Mouse (Mus musculus): Measurements from ENCODE around the gene Gm43638.
A peak's percentile ranks its signal among the peaks of the same experiment; 100 is the strongest.
"Not testable (repeated sequence)": the region's sequence is repeated elsewhere in the genome, so short reads cannot be mapped to it uniquely, and the experiment has no call there.

The Gm43638 gene

GRCm38 (mm10) chr5:87486706-87487105 lies at the start of gene Gm43638:
Gene Gm43638, minus strand, starts transcription at chr5:87486806.
- DNase-seq, result not testable (repeated sequence)

- DNase-seq, result peak; percentile 8
Observed at GRCm38 (mm10) chr5:87535994-87536644, 49.5 kb upstream of the Gm43638 start.

- no peak for DNase-seq
Observed at GRCm38 (mm10) chr5:87532288-87532687, 45.7 kb upstream of the Gm43638 start.

GRCm38 (mm10) chr5:87523561-87523960 lies 37.0 kb upstream of the Gm43638 start:
- DNase-seq, result not testable (repeated sequence)

GRCm38 (mm10) chr5:87505776-87506458 lies 19.3 kb upstream of the Gm43638 start:
- no peak for DNase-seq

GRCm38 (mm10) chr5:87502687-87503086 lies 16.1 kb upstream of the Gm43638 start:
- DNase-seq, result no peak

GRCm38 (mm10) chr5:87499341-87499740 lies 12.7 kb upstream of the Gm43638 start:
- DNase-seq, result no peak

GRCm38 (mm10) chr5:87498936-87499335 lies 12.3 kb upstream of the Gm43638 start:
- DNase-seq, result no peak

- DNase-seq, result no peak
Observed at GRCm38 (mm10) chr5:87490771-87491170, 4.2 kb upstream of the Gm43638 start, which contains the start of gene Ugt2a1. Gene Ugt2a1, minus strand, starts transcription at chr5:87490871.

- no peak for DNase-seq
Observed at GRCm38 (mm10) chr5:87482160-87482559, 4.4 kb downstream of the Gm43638 start, which contains the start of gene Ugt2a2. Gene Ugt2a2, minus strand, starts transcription at chr5:87482260.

- DNase-seq, result no peak
Observed at GRCm38 (mm10) chr5:87458810-87459209, 27.8 kb downstream of the Gm43638 start.

GRCm38 (mm10) chr5:87457701-87458100 lies 28.9 kb downstream of the Gm43638 start:
- DNase-seq, result no peak

GRCm38 (mm10) chr5:87456216-87456850 lies 30.3 kb downstream of the Gm43638 start:
- DNase-seq, result no peak

- DNase-seq, result no peak
Observed at GRCm38 (mm10) chr5:87455519-87455918, 31.1 kb downstream of the Gm43638 start.

GRCm38 (mm10) chr5:87452514-87452913 lies 34.1 kb downstream of the Gm43638 start:
- not testable (repeated sequence) for DNase-seq

- DNase-seq, result no peak
Observed at GRCm38 (mm10) chr5:87436264-87436663, 50.3 kb downstream of the Gm43638 start.

- no peak for DNase-seq
Observed at GRCm38 (mm10) chr5:87425676-87426075, 60.9 kb downstream of the Gm43638 start.

GRCm38 (mm10) chr5:87424041-87424440 lies 62.6 kb downstream of the Gm43638 start, which contains the start of gene Ugt2b38:
Gene Ugt2b38, minus strand, starts transcription at chr5:87424203.
- DNase-seq, result not testable (repeated sequence)
